Comparison of ENCODE assay signal across 8 mouse cellular contexts in the genomic region with DNA sequence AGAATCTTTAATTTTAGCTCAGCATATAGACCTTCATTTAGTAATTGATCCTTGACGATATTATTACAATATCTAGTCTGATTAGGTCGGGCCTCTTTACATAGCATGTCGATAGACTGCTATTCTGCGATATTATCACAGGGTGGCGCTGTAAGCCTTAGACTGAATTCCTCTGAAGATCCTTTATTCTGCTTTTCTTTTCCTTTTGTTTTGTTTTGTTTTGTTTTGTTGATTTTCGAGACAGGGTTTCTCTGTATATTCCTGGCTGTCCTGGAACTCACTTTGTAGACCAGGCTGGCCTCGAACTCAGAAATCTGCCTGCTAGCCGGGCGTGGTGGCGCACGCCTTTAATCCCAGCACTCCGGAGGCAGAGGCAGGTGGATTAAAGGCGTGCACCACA. TPM values are rescaled to one million over a fixed set of nuclear protein-coding genes. Genes with fewer than 3 reads are reported as not detected.
A peak's percentile ranks its signal among the peaks of the same experiment; 100 is the strongest.
DNase-seq lines count a peak whose midpoint lies in the region; ATAC-seq and TF ChIP-seq lines count a peak whose summit lies in the region.
"Not testable (repeated sequence)": the region's sequence is repeated elsewhere in the genome, so short reads cannot be mapped to it uniquely, and the experiment has no call there.

No protein-coding gene starts in this region.

- peak; percentile 27 for TF ChIP-seq CTCF in kidney, adult 2 months (conservative IDR thresholded peaks at IDR 0.05; ENCODE audit: insufficient read depth, insufficient read length, low read depth, low read length)

- H3K4me3 ChIP-seq in brown adipose tissue, adult 24 weeks (ENCODE audit: insufficient read depth, low read depth, low read length) = peak overlapping the region; percentile 58
- H3K4me3 ChIP-seq in embryonic facial prominence, embryonic 13.5 days = peak overlapping the region; percentile 26
- H3K4me3 ChIP-seq in heart, embryonic 14.5 days (ENCODE audit: control insufficient read depth in 1 of 2, insufficient read depth in 1 of 2, low read depth in 1 of 2, low read length in 2 of 2) = peak overlapping the region; percentile 24 to 32
- H3K4me3 ChIP-seq in kidney, adult 2 months (ENCODE audit: insufficient read depth, low read depth, low read length) = peak overlapping the region; percentile 44; the same call in 1 of the 2 replicates
- 0 out of 2 replicates have a peak overlapping the region, but pooled peaks have one; percentile 18 for H3K4me3 ChIP-seq in liver, embryonic 12.5 days
- H3K4me3 ChIP-seq in midbrain, embryonic 11.5 days (ENCODE audit: low read depth, low read length) = not testable (repeated sequence)

- TF ChIP-seq POLR2A in kidney, adult 2 months (IDR thresholded peaks at IDR 0.05; ENCODE audit: low read depth, low read length) = not testable (repeated sequence)

- not testable (repeated sequence) for H3K9ac ChIP-seq in embryonic facial prominence, embryonic 13.5 days; liver, embryonic 12.5 days; midbrain, embryonic 11.5 days (ENCODE audit: low read length)
- H3K9ac ChIP-seq in heart, embryonic 14.5 days (ENCODE audit: low read length) = peak overlapping the region; percentile 41; the same call in 1 of the 2 replicates

- peaks cover 40% of the 10 kb centered on the region for H3K27me3 ChIP-seq in embryonic facial prominence, embryonic 13.5 days
- peaks cover 21% of the 10 kb centered on the region for H3K27me3 ChIP-seq in heart, embryonic 14.5 days (ENCODE audit: control insufficient read depth, insufficient read depth, low read length)
- not testable (repeated sequence) for H3K27me3 ChIP-seq in kidney, adult 2 months (replicated peaks; ENCODE audit: control insufficient read depth, insufficient read depth, low read length); midbrain, embryonic 11.5 days (ENCODE audit: control insufficient read depth, insufficient read depth, low read length)
- peaks cover 55% of the 10 kb centered on the region for H3K27me3 ChIP-seq in liver, embryonic 12.5 days (replicated peaks)

- ATAC-seq in CD4-positive, CD25-positive, alpha-beta regulatory T cell, adult 4 months = peak; percentile 62
- ATAC-seq in embryonic facial prominence, embryonic 13.5 days (ENCODE audit: insufficient number of reproducible peaks, insufficient read depth, low FRiP score, low TSS enrichment, low read depth); heart, embryonic 14.5 days (ENCODE audit: insufficient number of reproducible peaks, insufficient read depth, low FRiP score, low read depth); liver, embryonic 12.5 days; midbrain, embryonic 11.5 days (ENCODE audit: low FRiP score): not testable (repeated sequence)

- 16% methylated on average over 13 of the region's 13 CpGs for WGBS in embryonic facial prominence, embryonic 13.5 days
- WGBS in heart, embryonic 14.5 days = 21% methylated on average over 13 of the region's 13 CpGs
- 17% methylated on average over 13 of the region's 13 CpGs for WGBS in kidney, adult 2 months
- WGBS in liver, embryonic 12.5 days (ENCODE audit: insufficient replicate concordance) = 22% methylated on average over 13 of the region's 13 CpGs
- WGBS in midbrain, embryonic 11.5 days = 17% methylated on average over 13 of the region's 13 CpGs

- H3K9me3 ChIP-seq in embryonic facial prominence, embryonic 13.5 days; heart, embryonic 14.5 days (ENCODE audit: control insufficient read depth, low read length); liver, embryonic 12.5 days (replicated peaks); midbrain, embryonic 11.5 days (ENCODE audit: control insufficient read depth, low read length): not testable (repeated sequence)

- H3K4me1 ChIP-seq in brown adipose tissue, adult 24 weeks (ENCODE audit: control insufficient read depth, insufficient read depth, insufficient read length, low read length); heart, embryonic 14.5 days (ENCODE audit: control insufficient read depth in 2 of 2, insufficient read depth in 2 of 2, low read length in 2 of 2); kidney, adult 2 months (ENCODE audit: control insufficient read depth, insufficient read depth, low read length); midbrain, embryonic 11.5 days (ENCODE audit: control insufficient read depth, insufficient read depth, low read length): not testable (repeated sequence)
- peaks cover 11% of the 10 kb centered on the region for H3K4me1 ChIP-seq in embryonic facial prominence, embryonic 13.5 days
- peaks cover 11% of the 10 kb centered on the region; the same call in 1 of the 2 replicates for H3K4me1 ChIP-seq in liver, embryonic 12.5 days

- peak; percentile 62 for DNase-seq in kidney, adult 2 months
- DNase-seq in midbrain, embryonic 11.5 days (ENCODE audit: low spot score, missing footprints) = peak; percentile 92
- DNase-seq in spleen, postnatal 36 days (ENCODE audit: low spot score in 2 of 2) = peak; percentile 26 to 36

- H3K36me3 ChIP-seq in embryonic facial prominence, embryonic 13.5 days; heart, embryonic 14.5 days (ENCODE audit: control insufficient read depth, insufficient read depth, low read length); kidney, adult 2 months (ENCODE audit: control insufficient read depth, insufficient read depth, low read length); liver, embryonic 12.5 days; midbrain, embryonic 11.5 days (ENCODE audit: control insufficient read depth, insufficient read depth, low read length): not testable (repeated sequence)

- not testable (repeated sequence) for H3K27ac ChIP-seq in brown adipose tissue, adult 24 weeks (replicated peaks; ENCODE audit: low read depth, low read length); embryonic facial prominence, embryonic 13.5 days; heart, embryonic 14.5 days (replicated peaks in 1 of 2; ENCODE audit: control insufficient read depth in 1 of 2, insufficient read depth in 1 of 2, low read depth in 2 of 2, low read length in 2 of 2); kidney, adult 2 months (ENCODE audit: insufficient read depth, low read depth, low read length); liver, embryonic 12.5 days; midbrain, embryonic 11.5 days (ENCODE audit: low read depth, low read length)

- H3K4me2 ChIP-seq in embryonic facial prominence, embryonic 13.5 days = peak overlapping the region; percentile 40
- peak overlapping the region; percentile 58 for H3K4me2 ChIP-seq in heart, embryonic 14.5 days (ENCODE audit: low read length)
- H3K4me2 ChIP-seq in liver, embryonic 12.5 days = peak overlapping the region; percentile 32
- H3K4me2 ChIP-seq in midbrain, embryonic 11.5 days = not testable (repeated sequence)

RNA-seq across cellular contexts. Expression of gene Zfp747, which starts 13.4 kb away (rescaled TPM):
- 10 to 100 TPM; 12.7 to 17.6 TPM for polyA plus RNA-seq in CD4-positive, CD25-positive, alpha-beta regulatory T cell, adult 4 months (2017; shearing (Covaris generic))
- 1.5 and 1.8 TPM in 2 replicates for polyA plus RNA-seq in brown adipose tissue, adult 24 weeks (2012; ENCODE audit: insufficient read depth, insufficient read length, missing spikeins)
- polyA plus RNA-seq in embryonic facial prominence, embryonic 13.5 days (2015; fragmentation: Nextera tagmentation; extraction: Ambion mirVana) = 9.4 and 10.5 TPM in 2 replicates
- 4.7 TPM in 2 replicates for polyA plus RNA-seq in heart, embryonic 14.5 days (2014; fragmentation: Nextera tagmentation; extraction: Ambion mirVana)
- polyA plus RNA-seq in kidney, adult 2 months (2012; rRNA removed) = 6.5 and 7.2 TPM in 2 replicates
- polyA plus RNA-seq in liver, embryonic 12.5 days (2016; fragmentation: Nextera tagmentation; extraction: Ambion mirVana) = 3.9 and 4.1 TPM in 2 replicates
- polyA plus RNA-seq in midbrain, embryonic 11.5 days (2014; fragmentation: Nextera tagmentation; extraction: Ambion mirVana) = 6.4 and 6.5 TPM in 2 replicates

RNA-seq across cellular contexts. Expression of gene Zfp768, which starts 17.0 kb away (rescaled TPM):
- not detected for polyA plus RNA-seq in CD4-positive, CD25-positive, alpha-beta regulatory T cell, adult 4 months (2017; shearing (Covaris generic))
- polyA plus RNA-seq in brown adipose tissue, adult 24 weeks (2012; ENCODE audit: insufficient read depth, insufficient read length, missing spikeins) = 26.6 and 27.5 TPM in 2 replicates
- 16.1 and 18.1 TPM in 2 replicates for polyA plus RNA-seq in embryonic facial prominence, embryonic 13.5 days (2015; fragmentation: Nextera tagmentation; extraction: Ambion mirVana)
- polyA plus RNA-seq in heart, embryonic 14.5 days (2014; fragmentation: Nextera tagmentation; extraction: Ambion mirVana) = 5.6 TPM in 2 replicates
- polyA plus RNA-seq in kidney, adult 2 months (2012; rRNA removed) = 36.7 and 52.0 TPM in 2 replicates
- polyA plus RNA-seq in liver, embryonic 12.5 days (2016; fragmentation: Nextera tagmentation; extraction: Ambion mirVana) = 4.8 and 5.2 TPM in 2 replicates
- 5.8 and 7.5 TPM in 2 replicates for polyA plus RNA-seq in midbrain, embryonic 11.5 days (2014; fragmentation: Nextera tagmentation; extraction: Ambion mirVana)

RNA-seq across cellular contexts. Expression of gene 9130019O22Rik, which starts 24.5 kb away (rescaled TPM):
- polyA plus RNA-seq in CD4-positive, CD25-positive, alpha-beta regulatory T cell, adult 4 months (2017; shearing (Covaris generic)) = 1 to 10 TPM; 7.3 to 9.9 TPM
- polyA plus RNA-seq in brown adipose tissue, adult 24 weeks (2012; ENCODE audit: insufficient read depth, insufficient read length, missing spikeins) = 1.0 and 1.4 TPM in 2 replicates
- polyA plus RNA-seq in embryonic facial prominence, embryonic 13.5 days (2015; fragmentation: Nextera tagmentation; extraction: Ambion mirVana) = 5.6 and 5.9 TPM in 2 replicates
- 4.5 and 4.6 TPM in 2 replicates for polyA plus RNA-seq in heart, embryonic 14.5 days (2014; fragmentation: Nextera tagmentation; extraction: Ambion mirVana)
- polyA plus RNA-seq in kidney, adult 2 months (2012; rRNA removed) = 3.3 and 3.4 TPM in 2 replicates
- polyA plus RNA-seq in liver, embryonic 12.5 days (2016; fragmentation: Nextera tagmentation; extraction: Ambion mirVana) = 2.1 and 2.4 TPM in 2 replicates
- polyA plus RNA-seq in midbrain, embryonic 11.5 days (2014; fragmentation: Nextera tagmentation; extraction: Ambion mirVana) = 6.1 and 6.5 TPM in 2 replicates

RNA-seq across cellular contexts. Expression of gene E430018J23Rik, which starts 31.0 kb away (rescaled TPM):
- 1 to 10 TPM; 3.2 to 5.5 TPM for polyA plus RNA-seq in CD4-positive, CD25-positive, alpha-beta regulatory T cell, adult 4 months (2017; shearing (Covaris generic))
- polyA plus RNA-seq in brown adipose tissue, adult 24 weeks (2012; ENCODE audit: insufficient read depth, insufficient read length, missing spikeins) = 3.4 and 3.6 TPM in 2 replicates
- polyA plus RNA-seq in embryonic facial prominence, embryonic 13.5 days (2015; fragmentation: Nextera tagmentation; extraction: Ambion mirVana) = 6.4 and 7.2 TPM in 2 replicates
- 3.8 and 4.6 TPM in 2 replicates for polyA plus RNA-seq in heart, embryonic 14.5 days (2014; fragmentation: Nextera tagmentation; extraction: Ambion mirVana)
- 5.5 and 7.4 TPM in 2 replicates for polyA plus RNA-seq in kidney, adult 2 months (2012; rRNA removed)
- 1.7 and 1.8 TPM in 2 replicates for polyA plus RNA-seq in liver, embryonic 12.5 days (2016; fragmentation: Nextera tagmentation; extraction: Ambion mirVana)
- polyA plus RNA-seq in midbrain, embryonic 11.5 days (2014; fragmentation: Nextera tagmentation; extraction: Ambion mirVana) = 5.0 and 6.4 TPM in 2 replicates

RNA-seq across cellular contexts. Expression of gene Zfp764, which starts 44.2 kb away (rescaled TPM):
- 1 to 10 TPM; 6.0 to 9.1 TPM for polyA plus RNA-seq in CD4-positive, CD25-positive, alpha-beta regulatory T cell, adult 4 months (2017; shearing (Covaris generic))
- 1.6 and 2.6 TPM in 2 replicates for polyA plus RNA-seq in brown adipose tissue, adult 24 weeks (2012; ENCODE audit: insufficient read depth, insufficient read length, missing spikeins)
- 7.7 and 8.2 TPM in 2 replicates for polyA plus RNA-seq in embryonic facial prominence, embryonic 13.5 days (2015; fragmentation: Nextera tagmentation; extraction: Ambion mirVana)
- 5.8 and 6.4 TPM in 2 replicates for polyA plus RNA-seq in heart, embryonic 14.5 days (2014; fragmentation: Nextera tagmentation; extraction: Ambion mirVana)
- polyA plus RNA-seq in kidney, adult 2 months (2012; rRNA removed) = 6.2 and 6.6 TPM in 2 replicates
- polyA plus RNA-seq in liver, embryonic 12.5 days (2016; fragmentation: Nextera tagmentation; extraction: Ambion mirVana) = 2.4 and 2.5 TPM in 2 replicates
- polyA plus RNA-seq in midbrain, embryonic 11.5 days (2014; fragmentation: Nextera tagmentation; extraction: Ambion mirVana) = 6.8 and 7.1 TPM in 2 replicates

Comparison
In these comparisons a context has a peak if more than half of its experiments do, and no peak if none do; other contexts are left out.
1. DNase-seq: peak in every context shown above with its lines; median percentile 92 in midbrain, embryonic 11.5 days; 62 in kidney, adult 2 months; 31 in spleen, postnatal 36 days.